Mouse (Mus musculus) embryonic facial prominence, embryonic 12.5 days (tissue): ENCODE results near the gene Sap30bp. TPM values are rescaled to one million over a fixed set of nuclear protein-coding genes. Genes with fewer than 3 reads are reported as not detected.

ENCODE experiments used
- ATAC-seq: fragments of 200-750 bp; cut with Nextera tagmentation; 2 replicates; pipeline ENCODE4 v1.8.0; 2017; ENCODE audit not compliant: insufficient number of reproducible peaks, insufficient read depth, low FRiP score, low TSS enrichment
- H3K27ac ChIP-seq: fragments of 300-500 bp; sonication (generic); 2 replicates; pipeline ENCODE4 v1.5.1; 2016; ENCODE audit warnings: mild to moderate bottlenecking
- H3K27me3 ChIP-seq: fragments of 300-500 bp; sonication (generic); 2 replicates; pipeline ENCODE4 v1.6.1; 2016; ENCODE audit warnings: mild to moderate bottlenecking, moderate library complexity
- H3K36me3 ChIP-seq: fragments of 300-500 bp; sonication (generic); 2 replicates; pipeline ENCODE4 v1.6.1; 2016; ENCODE audit warnings: mild to moderate bottlenecking
- H3K4me1 ChIP-seq: fragments of 300-500 bp; sonication (generic); 2 replicates; pipeline ENCODE4 v1.6.1; 2016
- H3K4me2 ChIP-seq: fragments of 300-500 bp; sonication (generic); replicated peaks from 2 replicates; pipeline ENCODE4 v1.6.1; 2016; ENCODE audit warnings: mild to moderate bottlenecking, moderate library complexity
- H3K4me3 ChIP-seq: fragments of 300-500 bp; sonication (generic); 2 replicates; pipeline ENCODE4 v1.5.1; 2016; ENCODE audit warnings: mild to moderate bottlenecking
- H3K9ac ChIP-seq: fragments of 300-500 bp; sonication (generic); 2 replicates; pipeline ENCODE4 v1.6.1; 2016; ENCODE audit warnings: mild to moderate bottlenecking, moderate library complexity
- H3K9me3 ChIP-seq: fragments of 300-500 bp; sonication (generic); 2 replicates; pipeline ENCODE4 v1.6.1; 2016; ENCODE audit warnings: mild to moderate bottlenecking, moderate library complexity
- WGBS: fragments of 180-500 bp; shearing (Covaris S2); methylation state at CpG from one replicate; pipeline ENCODE4 v1.1.7; 2016; 5-methylcytosine and 5-hydroxymethylcytosine counted together
- polyA plus RNA-seq: library from polyadenylated mRNA; unstranded; fragments of >200 nt; fragmentation: Nextera tagmentation; extraction: Ambion mirVana; gene quantifications from 2 replicates; pipeline ENCODE4 v1.2.1, GENCODE M21; 2016

The Sap30bp gene
- 46.9 and 47.0 TPM in 2 replicates for polyA plus RNA-seq

- H3K27ac ChIP-seq: no peak within 1 kb of the TSS
- H3K9me3 ChIP-seq: no peaks in the 10 kb centered on the region
- H3K27me3 ChIP-seq: no peaks in the 10 kb centered on the region
- WGBS: 1% methylated on average over 28 of the region's 28 CpGs
- peaks cover 20% of the 10 kb centered on the region for H3K4me1 ChIP-seq
- peak; percentile 97 for ATAC-seq
- H3K4me3 ChIP-seq: peak within 1 kb of the TSS; percentile 94
- H3K4me2 ChIP-seq: peak within 1 kb of the TSS; percentile 86
- peaks cover 18% of the 10 kb centered on the region for H3K36me3 ChIP-seq
- peak within 1 kb of the TSS; percentile 89 for H3K9ac ChIP-seq
These were observed at the start of gene Sap30bp, which contains the start of gene Recql5 for GRCm38 (mm10) chr11:115933108-115933746. Gene Sap30bp, plus strand, starts transcription at chr11:115933282. Gene Recql5, minus strand, starts transcription at chr11:115933477.

GRCm38 (mm10) chr11:115884361-115884760 lies 48.7 kb upstream of the Sap30bp start:
- Histone ChIP-seq H3K27ac (no peak overlapping the region), H3K27me3 (peaks cover 22% of the 10 kb centered on the region), H3K4me1 (no peaks in the 10 kb centered on the region), H3K9ac (no peak overlapping the region), H3K36me3 (no peaks in the 10 kb centered on the region), H3K9me3 (no peaks in the 10 kb centered on the region), H3K4me2 (no peak overlapping the region), H3K4me3 (no peak overlapping the region)
- ATAC-seq: no peak
- WGBS: 87% methylated on average over 3 of the region's 3 CpGs

GRCm38 (mm10) chr11:115885281-115885680 lies 47.8 kb upstream of the Sap30bp start:
- Histone ChIP-seq H3K9me3 (no peaks in the 10 kb centered on the region), H3K4me1 (no peaks in the 10 kb centered on the region), H3K4me3 (no peak overlapping the region), H3K27me3 (peaks cover 22% of the 10 kb centered on the region), H3K27ac (no peak overlapping the region), H3K36me3 (no peaks in the 10 kb centered on the region), H3K9ac (no peak overlapping the region), H3K4me2 (no peak overlapping the region)
- 73% methylated on average over 11 of the region's 11 CpGs for WGBS
- ATAC-seq: no peak

- Histone ChIP-seq H3K4me1 (no peaks in the 10 kb centered on the region), H3K36me3 (no peaks in the 10 kb centered on the region)
- 88% methylated on average over 11 of the region's 11 CpGs for WGBS
These were observed 46.6 kb upstream of the Sap30bp start for GRCm38 (mm10) chr11:115886446-115886845.

GRCm38 (mm10) chr11:115888020-115888419 lies 45.1 kb upstream of the Sap30bp start:
- Histone ChIP-seq H3K36me3 (peaks cover 4% of the 10 kb centered on the region), H3K27me3 (peaks cover 15% of the 10 kb centered on the region), H3K4me3 (no peak overlapping the region), H3K9me3 (no peaks in the 10 kb centered on the region), H3K9ac (no peak overlapping the region; the same call in 1 of the 2 replicates), H3K4me1 (no peaks in the 10 kb centered on the region), H3K27ac (no peak overlapping the region), H3K4me2 (no peak overlapping the region)
- 89% methylated on average over 5 of the region's 5 CpGs for WGBS
- ATAC-seq: no peak

More at GRCm38 (mm10) chr11:115886446-115886845, 46.6 kb upstream of the Sap30bp start:
- Histone ChIP-seq H3K9me3 (no peaks in the 10 kb centered on the region), H3K27me3 (peaks cover 22% of the 10 kb centered on the region), H3K9ac (no peak overlapping the region), H3K27ac (no peak overlapping the region), H3K4me3 (no peak overlapping the region), H3K4me2 (no peak overlapping the region)
- no peak for ATAC-seq

- H3K9ac ChIP-seq: no peak overlapping the region
These were observed 43.9 kb upstream of the Sap30bp start for GRCm38 (mm10) chr11:115889159-115889558.

GRCm38 (mm10) chr11:115892213-115892612 lies 40.9 kb upstream of the Sap30bp start:
- Histone ChIP-seq H3K27me3 (no peaks in the 10 kb centered on the region), H3K4me1 (no peaks in the 10 kb centered on the region), H3K27ac (no peak overlapping the region), H3K4me3 (no peak overlapping the region), H3K9me3 (no peaks in the 10 kb centered on the region), H3K9ac (no peak overlapping the region), H3K4me2 (no peak overlapping the region), H3K36me3 (peaks cover 37% of the 10 kb centered on the region)
- ATAC-seq: no peak
- WGBS: 60% methylated on average over 6 of the region's 6 CpGs

More at GRCm38 (mm10) chr11:115889159-115889558, 43.9 kb upstream of the Sap30bp start:
- H3K4me2 ChIP-seq: no peak overlapping the region
- H3K27ac ChIP-seq: no peak overlapping the region
- no peaks in the 10 kb centered on the region for H3K9me3 ChIP-seq
- ATAC-seq: no peak
- WGBS: 82% methylated on average over 6 of the region's 6 CpGs
- H3K4me1 ChIP-seq: no peaks in the 10 kb centered on the region
- peaks cover 3% of the 10 kb centered on the region; the same call in 1 of the 2 replicates for H3K27me3 ChIP-seq
- H3K36me3 ChIP-seq: peaks cover 14% of the 10 kb centered on the region
- H3K4me3 ChIP-seq: no peak overlapping the region

GRCm38 (mm10) chr11:115893071-115893470 lies 40.0 kb upstream of the Sap30bp start:
- peaks cover 37% of the 10 kb centered on the region for H3K36me3 ChIP-seq
- 78% methylated on average over 9 of the region's 9 CpGs for WGBS

GRCm38 (mm10) chr11:115894755-115895520 lies 38.1 kb upstream of the Sap30bp start:
- no peak for ATAC-seq
- Histone ChIP-seq H3K9me3 (no peaks in the 10 kb centered on the region), H3K4me3 (no peak overlapping the region), H3K4me1 (peaks cover 5% of the 10 kb centered on the region; the same call in 1 of the 2 replicates), H3K4me2 (no peak overlapping the region), H3K27ac (no peak overlapping the region), H3K36me3 (peaks cover 37% of the 10 kb centered on the region), H3K9ac (no peak overlapping the region), H3K27me3 (no peaks in the 10 kb centered on the region)
- 73% methylated on average over 14 of the region's 14 CpGs for WGBS

More at GRCm38 (mm10) chr11:115893071-115893470, 40.0 kb upstream of the Sap30bp start:
- no peak overlapping the region for H3K9ac ChIP-seq
- ATAC-seq: no peak
- H3K4me3 ChIP-seq: no peak overlapping the region
- no peaks in the 10 kb centered on the region for H3K4me1 ChIP-seq
- no peaks in the 10 kb centered on the region for H3K27me3 ChIP-seq
- H3K27ac ChIP-seq: no peak overlapping the region
- no peaks in the 10 kb centered on the region for H3K9me3 ChIP-seq
- H3K4me2 ChIP-seq: no peak overlapping the region

GRCm38 (mm10) chr11:115898446-115898845 lies 34.6 kb upstream of the Sap30bp start:
- Histone ChIP-seq H3K36me3 (peaks cover 30% of the 10 kb centered on the region), H3K4me1 (peaks cover 19% of the 10 kb centered on the region), H3K4me2 (no peak overlapping the region), H3K4me3 (no peak overlapping the region), H3K27me3 (no peaks in the 10 kb centered on the region), H3K9me3 (no peaks in the 10 kb centered on the region), H3K27ac (no peak overlapping the region), H3K9ac (no peak overlapping the region)
- 80% methylated on average over 7 of the region's 7 CpGs for WGBS
- no peak for ATAC-seq

GRCm38 (mm10) chr11:115898886-115899285 lies 34.2 kb upstream of the Sap30bp start:
- Histone ChIP-seq H3K27me3 (no peaks in the 10 kb centered on the region), H3K4me3 (no peak overlapping the region), H3K9ac (no peak overlapping the region), H3K4me2 (no peak overlapping the region), H3K9me3 (no peaks in the 10 kb centered on the region), H3K4me1 (peaks cover 23% of the 10 kb centered on the region), H3K36me3 (peaks cover 26% of the 10 kb centered on the region), H3K27ac (no peak overlapping the region)
- ATAC-seq: no peak
- 11% methylated on average over 4 of the region's 4 CpGs for WGBS
